Mouse (Mus musculus) induced T-regulatory cell, adult 2 months (primary cell): ENCODE measurements at regions not wholly inside any gene's neighbourhood (a gene's known extent, or its start where the extent isn't known, plus 50 kb on each side); places are given as distances from the start of the nearest gene placed in this dataset.

Experiments
- DNase-seq: peaks from one replicate; pipeline ENCODE4 v3.0.0-alpha.2; 2012; ENCODE audit warnings: low read depth

- DNase-seq: no peak
These were observed 162.8 kb upstream of the Fam98a start for GRCm38 (mm10) chr17:75714578-75714977.

- DNase-seq: no peak
These were observed 162.3 kb upstream of the Fam98a start for GRCm38 (mm10) chr17:75714059-75714458.

- no peak for DNase-seq
These were observed 155.9 kb upstream of the Fam98a start for GRCm38 (mm10) chr17:75707687-75708086.

- no peak for DNase-seq
These were observed 153.6 kb upstream of the Fam98a start for GRCm38 (mm10) chr17:75705357-75705756.

GRCm38 (mm10) chr17:75703865-75704264 lies 152.1 kb upstream of the Fam98a start:
- DNase-seq: no peak

GRCm38 (mm10) chr17:75696729-75697103 lies 145.0 kb upstream of the Fam98a start:
- no peak for DNase-seq

GRCm38 (mm10) chr17:75696103-75696728 lies 144.5 kb upstream of the Fam98a start:
- DNase-seq: no peak

- no peak for DNase-seq
These were observed 134.2 kb upstream of the Fam98a start for GRCm38 (mm10) chr17:75685927-75686326.

- DNase-seq: no peak
These were observed 95.2 kb upstream of the Fam98a start for GRCm38 (mm10) chr17:75646982-75647381.

- DNase-seq: no peak
These were observed 93.0 kb upstream of the Fam98a start for GRCm38 (mm10) chr17:75644698-75645097.

- no peak for DNase-seq
These were observed 90.6 kb upstream of the Fam98a start for GRCm38 (mm10) chr17:75642311-75642710.

- DNase-seq: no peak
These were observed 89.3 kb upstream of the Fam98a start for GRCm38 (mm10) chr17:75641010-75641498.

- DNase-seq: no peak
These were observed 88.8 kb upstream of the Fam98a start for GRCm38 (mm10) chr17:75640575-75640974.

- no peak for DNase-seq
These were observed 78.1 kb upstream of the Fam98a start for GRCm38 (mm10) chr17:75629857-75630256.

GRCm38 (mm10) chr17:75619472-75619871 lies 67.7 kb upstream of the Fam98a start:
- DNase-seq: no peak

GRCm38 (mm10) chr17:75618514-75618913 lies 66.8 kb upstream of the Fam98a start:
- no peak for DNase-seq

- peak; percentile 1 for DNase-seq
These were observed 65.5 kb upstream of the Fam98a start for GRCm38 (mm10) chr17:75617280-75617679.

- peak; percentile 15 for DNase-seq
These were observed 63.6 kb upstream of the Fam98a start for GRCm38 (mm10) chr17:75615335-75615734.

GRCm38 (mm10) chr17:75603417-75604086 lies 51.8 kb upstream of the Fam98a start:
- no peak for DNase-seq
